In the genomic region with DNA sequence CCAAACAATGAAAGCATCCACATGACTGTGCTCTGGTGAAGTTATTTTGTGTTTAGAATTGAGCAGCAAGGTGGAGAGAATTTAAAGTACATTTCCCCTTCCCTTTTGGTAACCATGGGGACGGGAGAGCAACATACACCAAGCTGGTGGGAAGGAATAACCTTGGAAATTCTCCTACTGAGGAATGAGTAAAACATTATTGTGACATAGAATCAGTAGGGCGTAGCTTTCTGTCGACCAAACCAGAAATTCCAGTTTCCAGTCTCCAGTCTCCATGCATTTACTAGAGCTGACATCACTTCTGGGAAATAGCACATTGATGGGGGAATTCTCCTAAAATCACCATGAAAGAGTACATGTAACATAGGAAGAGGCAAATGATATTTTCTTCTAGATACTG, we compare ENCODE assay signal across 20 mouse cellular contexts. TPM values are rescaled to one million over a fixed set of nuclear protein-coding genes. Genes with fewer than 3 reads are reported as not detected.
DNase-seq lines count a peak whose midpoint lies in the region; ATAC-seq and TF ChIP-seq lines count a peak whose summit lies in the region.
"Had no signal": no experiment of that assay in that cellular context is flagged by ENCODE, and none has a peak within 500 bp of the region (broad histone marks: within the 10 kb centered on the region; RNA-seq: fewer than 3 reads in every experiment).

No protein-coding gene starts in this region.

- H3K36me3 ChIP-seq in kidney, embryonic 14.5 days (ENCODE audit: control insufficient read depth, insufficient read depth, low read length), result no peaks in the 10 kb centered on the region
- no peaks in the 10 kb centered on the region for H3K36me3 ChIP-seq in intestine, embryonic 15.5 days
- no peaks in the 10 kb centered on the region for H3K36me3 ChIP-seq in stomach, embryonic 16.5 days (ENCODE audit: control insufficient read depth, insufficient read depth, low read length)
- no peaks in the 10 kb centered on the region for H3K36me3 ChIP-seq in neural tube, embryonic 15.5 days
- H3K36me3 ChIP-seq: hindbrain, embryonic 15.5 days; lung, embryonic 15.5 days had no signal

- H3K27ac ChIP-seq in kidney, embryonic 14.5 days (ENCODE audit: low read depth, low read length), result no peak overlapping the region
- H3K27ac ChIP-seq in intestine, embryonic 15.5 days, result no peak overlapping the region
- no peak overlapping the region for H3K27ac ChIP-seq in stomach, embryonic 16.5 days (ENCODE audit: low read length)
- H3K27ac ChIP-seq in neural tube, embryonic 15.5 days (replicated peaks), result no peak overlapping the region
- H3K27ac ChIP-seq: hindbrain, embryonic 15.5 days; lung, embryonic 15.5 days had no signal

- no peak for TF ChIP-seq POLR2A in lung, adult 2 months (IDR thresholded peaks at IDR 0.05; ENCODE audit: borderline replicate concordance, extremely low read depth, low read depth, low read length)

- DNase-seq in kidney, adult 11 months, result peak; percentile 34
- peak; percentile 3 for DNase-seq in lung, postnatal 25 days (ENCODE audit: low spot score)
- no peak for DNase-seq in lung, adult 2 months
- DNase-seq in adrenal gland, postnatal 10 days, result no peak
- DNase-seq: adrenal gland, postnatal 14 days; B cell, adult 2 months; cerebellum, postnatal 10 days; embryo, embryonic 11 days; heart, postnatal 10 days; layer of hippocampus, adult 9-11 months; thymus, adult 18-20 months had no signal

- H3K4me2 ChIP-seq in kidney, embryonic 14.5 days (replicated peaks; ENCODE audit: low read depth, low read length), result no peak overlapping the region
- no peak overlapping the region for H3K4me2 ChIP-seq in intestine, embryonic 15.5 days (replicated peaks)
- no peak overlapping the region for H3K4me2 ChIP-seq in stomach, embryonic 16.5 days (ENCODE audit: low read depth, low read length)
- no peak overlapping the region for H3K4me2 ChIP-seq in neural tube, embryonic 15.5 days
- H3K4me2 ChIP-seq: hindbrain, embryonic 15.5 days; lung, embryonic 15.5 days; midbrain, embryonic 11.5 days had no signal

- TF ChIP-seq CTCF in lung, adult 2 months (IDR thresholded peaks at IDR 0.05; ENCODE audit: insufficient read depth, low read length), result no peak

- no peak for ATAC-seq in kidney, embryonic 14.5 days (ENCODE audit: low FRiP score, low TSS enrichment)
- peak; percentile 78 for ATAC-seq in intestine, embryonic 15.5 days
- ATAC-seq in stomach, embryonic 16.5 days (ENCODE audit: insufficient read depth, low FRiP score), result peak; percentile 62; the same call in 1 of the 2 replicates
- no peak for ATAC-seq in neural tube, embryonic 15.5 days (ENCODE audit: low FRiP score)
- ATAC-seq: forebrain, embryonic 16.5 days had no signal

- no peak overlapping the region for H3K4me3 ChIP-seq in kidney, embryonic 14.5 days (ENCODE audit: low read length)
- H3K4me3 ChIP-seq in lung, adult 2 months (replicated peaks; ENCODE audit: extremely low read depth, low read depth, low read length), result no peak overlapping the region
- H3K4me3 ChIP-seq in intestine, embryonic 15.5 days (replicated peaks), result no peak overlapping the region
- no peak overlapping the region for H3K4me3 ChIP-seq in stomach, embryonic 16.5 days (replicated peaks; ENCODE audit: low read length)
- H3K4me3 ChIP-seq in neural tube, embryonic 15.5 days (replicated peaks), result no peak overlapping the region
- H3K4me3 ChIP-seq: erythroblast, embryonic 14.5 days; hindbrain, embryonic 15.5 days; lung, embryonic 15.5 days had no signal

- WGBS in kidney, embryonic 14.5 days, result 72% methylated on average over 3 of the region's 3 CpGs
- WGBS in lung, adult 2 months, result 70% methylated on average over 3 of the region's 3 CpGs
- 37% methylated on average over 3 of the region's 3 CpGs for WGBS in intestine, embryonic 15.5 days
- WGBS in stomach, embryonic 16.5 days, result 46% methylated on average over 3 of the region's 3 CpGs
- 78% methylated on average over 3 of the region's 3 CpGs for WGBS in neural tube, embryonic 15.5 days

- H3K27me3 ChIP-seq in kidney, embryonic 14.5 days (ENCODE audit: control insufficient read depth, insufficient read depth, low read length), result no peaks in the 10 kb centered on the region
- H3K27me3 ChIP-seq in intestine, embryonic 15.5 days (replicated peaks), result no peaks in the 10 kb centered on the region
- H3K27me3 ChIP-seq in stomach, embryonic 16.5 days (ENCODE audit: control insufficient read depth, insufficient read depth, low read length), result no peaks in the 10 kb centered on the region
- H3K27me3 ChIP-seq in neural tube, embryonic 15.5 days (replicated peaks), result no peaks in the 10 kb centered on the region
- H3K27me3 ChIP-seq: hindbrain, embryonic 15.5 days; lung, embryonic 15.5 days had no signal

- H3K4me1 ChIP-seq in kidney, embryonic 14.5 days (ENCODE audit: control insufficient read depth, insufficient read depth, low read length), result no peaks in the 10 kb centered on the region
- H3K4me1 ChIP-seq in lung, adult 2 months (ENCODE audit: control insufficient read depth, insufficient read depth, low read length), result no peaks in the 10 kb centered on the region
- H3K4me1 ChIP-seq in intestine, embryonic 15.5 days (replicated peaks), result no peaks in the 10 kb centered on the region
- peaks cover 6% of the 10 kb centered on the region; the same call in 1 of the 2 replicates for H3K4me1 ChIP-seq in stomach, embryonic 16.5 days (ENCODE audit: control insufficient read depth, insufficient read depth, low read length)
- no peaks in the 10 kb centered on the region for H3K4me1 ChIP-seq in neural tube, embryonic 15.5 days
- H3K4me1 ChIP-seq: hindbrain, embryonic 15.5 days had no signal

- H3K9me3 ChIP-seq in kidney, embryonic 14.5 days (ENCODE audit: control insufficient read depth, low read length), result no peaks in the 10 kb centered on the region
- H3K9me3 ChIP-seq in intestine, embryonic 15.5 days, result no peaks in the 10 kb centered on the region
- H3K9me3 ChIP-seq in stomach, embryonic 16.5 days (replicated peaks; ENCODE audit: control insufficient read depth, low read length), result no peaks in the 10 kb centered on the region
- H3K9me3 ChIP-seq in neural tube, embryonic 15.5 days (replicated peaks), result no peaks in the 10 kb centered on the region
- H3K9me3 ChIP-seq: hindbrain, embryonic 15.5 days; lung, embryonic 15.5 days had no signal

- H3K9ac ChIP-seq in kidney, embryonic 14.5 days (ENCODE audit: low read depth, low read length), result no peak overlapping the region
- H3K9ac ChIP-seq in intestine, embryonic 15.5 days, result no peak overlapping the region
- no peak overlapping the region for H3K9ac ChIP-seq in stomach, embryonic 16.5 days (ENCODE audit: low read length)
- H3K9ac ChIP-seq in neural tube, embryonic 15.5 days (replicated peaks), result no peak overlapping the region
- H3K9ac ChIP-seq: hindbrain, embryonic 15.5 days; lung, embryonic 15.5 days had no signal

RNA-seq across cellular contexts. Expression of gene Rnd3, which starts 28.7 kb away (rescaled TPM):
- 23.8 and 41.5 TPM in 2 replicates for polyA plus RNA-seq in kidney, embryonic 14.5 days (2014; fragmentation: Nextera tagmentation; extraction: Ambion mirVana)
- polyA plus RNA-seq in lung, adult 2 months (2012; rRNA removed), result 1.3 and 4.3 TPM in 2 replicates
- 58.9 and 69.4 TPM in 2 replicates for polyA plus RNA-seq in intestine, embryonic 15.5 days (2015; fragmentation: Nextera tagmentation; extraction: Ambion mirVana)
- 68.8 and 70.5 TPM in 2 replicates for polyA plus RNA-seq in stomach, embryonic 16.5 days (2015; fragmentation: Nextera tagmentation; extraction: Ambion mirVana)
- total RNA-seq in adrenal gland, postnatal 10 days (2021), result 10 to 100 TPM; 37.9 to 38.1 TPM
- polyA plus RNA-seq in neural tube, embryonic 15.5 days (2015; fragmentation: Nextera tagmentation; extraction: Ambion mirVana), result 79.0 and 84.6 TPM in 2 replicates
- polyA plus RNA-seq: erythroblast, embryonic 14.5 days had no signal

Comparison
In these comparisons a context has a peak if more than half of its experiments do, and no peak if none do; other contexts are left out.
1. DNase-seq: peak in kidney, adult 11 months (single experiment) and lung, postnatal 25 days (single experiment); none in lung, adult 2 months (single experiment) and adrenal gland, postnatal 10 days (single experiment).
2. ATAC-seq: peak in intestine, embryonic 15.5 days (single experiment) and stomach, embryonic 16.5 days (single experiment); none in kidney, embryonic 14.5 days (single experiment) and neural tube, embryonic 15.5 days (single experiment).